Mouse (Mus musculus) ovary, postnatal 10 days (tissue): ENCODE measurements around the gene Helz.

Source experiments
- DNase-seq: peaks from one replicate; pipeline ENCODE4 v3.0.0; 2022; ENCODE audit warnings: low spot score

Gene Helz

GRCm38 (mm10) chr11:107674601-107675000 is 126.9 kb downstream of the Helz start:
- no peak for DNase-seq

- no peak for DNase-seq
Measured at GRCm38 (mm10) chr11:107675246-107675645, 127.5 kb downstream of the Helz start.

GRCm38 (mm10) chr11:107676207-107676940 is 128.6 kb downstream of the Helz start:
- no peak for DNase-seq

GRCm38 (mm10) chr11:107682694-107683355 is 135.1 kb downstream of the Helz start:
- no peak for DNase-seq

GRCm38 (mm10) chr11:107683544-107684465 is 136.1 kb downstream of the Helz start:
- DNase-seq = no peak

GRCm38 (mm10) chr11:107686290-107686689 is 138.6 kb downstream of the Helz start:
- no peak for DNase-seq

GRCm38 (mm10) chr11:107688480-107688879 is 140.8 kb downstream of the Helz start:
- DNase-seq = no peak

GRCm38 (mm10) chr11:107691569-107691968 is 143.8 kb downstream of the Helz start:
- no peak for DNase-seq

- no peak for DNase-seq
Measured at GRCm38 (mm10) chr11:107693338-107693737, 145.6 kb downstream of the Helz start.

- no peak for DNase-seq
Measured at GRCm38 (mm10) chr11:107699967-107700366, 152.2 kb downstream of the Helz start.

GRCm38 (mm10) chr11:107703272-107704134 is 155.8 kb downstream of the Helz start:
- DNase-seq = no peak

GRCm38 (mm10) chr11:107705060-107705459 is 157.3 kb downstream of the Helz start:
- no peak for DNase-seq

- DNase-seq = no peak
Measured at GRCm38 (mm10) chr11:107705476-107706074, 157.8 kb downstream of the Helz start.

- DNase-seq = no peak
Measured at GRCm38 (mm10) chr11:107707897-107708610, 160.3 kb downstream of the Helz start.

- no peak for DNase-seq
Measured at GRCm38 (mm10) chr11:107710379-107710778, 162.6 kb downstream of the Helz start.

- DNase-seq = no peak
Measured at GRCm38 (mm10) chr11:107714368-107714767, 166.6 kb downstream of the Helz start.

GRCm38 (mm10) chr11:107716332-107716938 is 168.7 kb downstream of the Helz start, which contains the start of gene Cacng1:
Gene Cacng1 (minus strand): TSS chr11:107716522.
- DNase-seq = no peak

- no peak for DNase-seq
Measured at GRCm38 (mm10) chr11:107720264-107721021, 172.7 kb downstream of the Helz start.

GRCm38 (mm10) chr11:107721057-107721456 is 173.3 kb downstream of the Helz start:
- DNase-seq = no peak
